Mouse (Mus musculus) brain, embryonic 14.5 days (tissue): ENCODE results near the gene Lmo1.

Source experiments
- CTCF ChIP-seq: fragments of 200-500 bp; IDR thresholded peaks from 2 replicates; pipeline ENCODE4 v1.5.1; 2012; ENCODE audit warnings: inconsistent platforms, mild to moderate bottlenecking, moderate library complexity, borderline replicate concordance; ENCODE audit not compliant: insufficient read depth, insufficient read length; ENCODE audit errors: extremely low read depth
- POLR2A ChIP-seq: fragments of 200-500 bp; IDR thresholded peaks from 2 replicates; pipeline ENCODE4 v1.6.1; 2012; ENCODE audit warnings: mild to moderate bottlenecking, inconsistent platforms, borderline replicate concordance; ENCODE audit not compliant: poor library complexity, insufficient read depth, insufficient read length, severe bottlenecking; ENCODE audit errors: extremely low read depth

GRCm38 (mm10) chr7:109168716-109169115 lies 6.3 kb downstream of the Lmo1 start:
- TF ChIP-seq CTCF = no peak
- no peak for TF ChIP-seq POLR2A
